Mouse (Mus musculus) cerebellum, adult 2 months (tissue): Measurements from ENCODE around the gene Bloc1s4. TPM values are rescaled to one million over a fixed set of nuclear protein-coding genes. Genes with fewer than 3 reads are reported as not detected.

Experiments used
- DNase-seq, 2 experiments: peaks; one replicate each; pipeline ENCODE4 v3.0.0; 2021
- H3K27ac ChIP-seq: fragments of 200-500 bp; 2 replicates; pipeline ENCODE4 v1.5.1; 2012; ENCODE audit warnings: low read length, control low read depth, inconsistent platforms; ENCODE audit not compliant: insufficient read depth
- H3K27me3 ChIP-seq: fragments of 200-500 bp; 2 replicates; pipeline ENCODE4 v1.6.1; 2012; ENCODE audit warnings: inconsistent platforms, mild to moderate bottlenecking, low read length, moderate library complexity; ENCODE audit not compliant: control insufficient read depth, insufficient read depth
- H3K4me1 ChIP-seq: fragments of 200-500 bp; 2 replicates; pipeline ENCODE4 v1.6.1; 2011; ENCODE audit warnings: low read length; ENCODE audit not compliant: control insufficient read depth, insufficient read depth
- H3K4me3 ChIP-seq: fragments of 200-500 bp; replicated peaks from 2 replicates; pipeline ENCODE3; 2011; ENCODE audit warnings: mild to moderate bottlenecking, low read depth, low read length, control low read depth; ENCODE audit not compliant: insufficient read depth
- CTCF ChIP-seq: fragments of 200-500 bp; IDR thresholded peaks from 2 replicates; pipeline ENCODE4 v1.5.1; 2011; ENCODE audit warnings: low read depth, mild to moderate bottlenecking, control low read depth, low read length, moderate library complexity, borderline replicate concordance; ENCODE audit not compliant: insufficient read depth
- POLR2A ChIP-seq: fragments of 200-500 bp; IDR thresholded peaks from 2 replicates; pipeline ENCODE4 v1.6.1; 2011; ENCODE audit warnings: low read length, control low read depth, borderline replicate concordance; ENCODE audit not compliant: insufficient read depth
- WGBS: fragments of 180-500 bp; shearing (Covaris S2); methylation state at CpG from one replicate; pipeline ENCODE4 v1.1.7; 2018; 5-methylcytosine and 5-hydroxymethylcytosine counted together
- polyA plus RNA-seq: library from polyadenylated mRNA; depleted of rRNA; stranded (reverse); fragments of >200 nt; gene quantifications from 2 replicates; pipeline ENCODE4 v1.2.3, GENCODE M21; 2012

Bloc1s4 gene
- polyA plus RNA-seq, 1 experiment = 27.7 TPM

DNA sequence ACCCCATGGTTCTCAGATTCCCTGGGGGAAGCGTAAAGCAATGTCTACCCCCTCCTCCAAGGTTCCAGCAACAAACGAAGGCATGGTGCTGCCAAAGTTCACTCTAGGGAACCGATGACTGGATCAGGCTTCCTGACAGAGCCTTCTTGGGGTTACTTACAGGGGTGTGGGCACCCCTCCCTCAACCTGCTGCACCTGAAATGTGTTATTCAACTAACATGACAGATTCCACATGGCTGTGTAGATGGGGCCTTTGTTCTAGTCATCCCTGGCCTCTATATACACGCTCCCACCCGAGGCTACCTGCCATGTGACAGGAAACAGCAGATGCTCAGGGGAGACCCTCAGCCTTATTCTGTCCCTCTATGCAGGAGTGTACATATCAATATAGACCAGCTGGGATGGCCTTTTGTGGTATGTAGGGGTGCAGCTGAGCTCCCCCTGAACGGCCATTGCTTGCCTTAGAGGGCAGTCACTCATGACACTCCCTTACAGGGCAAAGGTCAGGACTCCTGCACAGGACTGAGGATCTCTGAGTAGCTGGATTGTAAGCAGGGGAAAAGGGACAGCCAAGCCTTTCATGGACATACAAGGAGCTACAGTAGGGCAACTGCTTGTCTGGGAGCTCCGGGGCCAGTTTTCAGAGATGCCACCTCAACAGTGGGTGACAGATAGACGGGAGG lies 19.9 kb downstream of the Bloc1s4 start:
- H3K27me3 ChIP-seq = no peaks in the 10 kb centered on the region

DNA sequence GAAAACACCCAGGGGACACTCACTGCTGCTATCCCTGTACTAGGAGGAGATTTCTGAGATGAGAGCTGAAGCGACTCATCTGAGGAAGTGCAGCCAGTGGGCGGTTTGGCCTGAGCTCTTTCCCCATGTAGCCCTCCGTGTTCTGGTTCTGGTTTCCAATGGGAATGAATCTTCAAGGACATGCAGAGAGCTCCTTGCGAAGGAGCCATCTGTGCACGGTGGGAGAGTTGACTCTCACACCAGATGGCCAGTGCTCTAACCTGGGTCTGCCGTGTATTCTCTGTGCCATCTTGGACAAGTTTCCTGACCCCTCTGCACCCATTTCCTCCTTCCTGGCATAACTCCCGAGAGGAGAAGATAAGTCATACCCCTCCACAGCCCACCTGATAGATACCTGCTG lies 20.7 kb downstream of the Bloc1s4 start:
- TF ChIP-seq CTCF = no peak
- TF ChIP-seq POLR2A = peak; percentile 22; the same call in 1 of the 2 replicates
- H3K27ac ChIP-seq = peak overlapping the region; percentile 98
- WGBS = 10% methylated on average over 7 of the region's 7 CpGs
- peaks cover 51% of the 10 kb centered on the region for H3K4me1 ChIP-seq
- no peaks in the 10 kb centered on the region for H3K27me3 ChIP-seq
- H3K4me3 ChIP-seq = no peak overlapping the region
- peak; percentile 87 to 94 for DNase-seq

More for the DNA sequence above, 19.9 kb downstream of the Bloc1s4 start:
- no peak for TF ChIP-seq CTCF
- peak overlapping the region; percentile 98 for H3K27ac ChIP-seq
- WGBS = 45% methylated on average over 8 of the region's 8 CpGs
- no peak for DNase-seq
- peaks cover 51% of the 10 kb centered on the region for H3K4me1 ChIP-seq
- H3K4me3 ChIP-seq = no peak overlapping the region

DNA sequence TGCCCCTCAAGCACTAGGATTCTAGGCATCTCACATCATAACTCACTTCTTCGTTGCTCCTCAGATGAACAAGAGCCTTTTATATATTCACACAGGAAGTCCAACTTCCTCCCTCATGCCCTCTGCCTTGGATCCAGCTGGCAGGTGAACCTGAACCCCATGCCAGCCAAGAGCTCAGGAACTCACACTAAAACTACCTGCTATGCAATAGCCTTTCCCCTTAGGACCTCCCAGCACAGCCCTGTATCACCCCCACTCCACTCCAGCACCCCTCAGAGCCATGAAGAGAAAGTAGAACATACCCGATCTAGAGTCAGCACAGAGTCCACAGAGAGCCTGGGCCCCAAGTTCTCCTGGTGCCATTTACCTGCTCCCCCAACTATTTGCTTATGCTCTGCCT lies 21.3 kb downstream of the Bloc1s4 start:
- peaks cover 51% of the 10 kb centered on the region for H3K4me1 ChIP-seq
- no peak for TF ChIP-seq CTCF
- no peak for TF ChIP-seq POLR2A
- no peaks in the 10 kb centered on the region for H3K27me3 ChIP-seq
- no peak overlapping the region for H3K4me3 ChIP-seq
- H3K27ac ChIP-seq = peak overlapping the region; percentile 98
- peak; percentile 69 to 75 for DNase-seq
- 21% methylated on average over 2 of the region's 2 CpGs for WGBS

DNA sequence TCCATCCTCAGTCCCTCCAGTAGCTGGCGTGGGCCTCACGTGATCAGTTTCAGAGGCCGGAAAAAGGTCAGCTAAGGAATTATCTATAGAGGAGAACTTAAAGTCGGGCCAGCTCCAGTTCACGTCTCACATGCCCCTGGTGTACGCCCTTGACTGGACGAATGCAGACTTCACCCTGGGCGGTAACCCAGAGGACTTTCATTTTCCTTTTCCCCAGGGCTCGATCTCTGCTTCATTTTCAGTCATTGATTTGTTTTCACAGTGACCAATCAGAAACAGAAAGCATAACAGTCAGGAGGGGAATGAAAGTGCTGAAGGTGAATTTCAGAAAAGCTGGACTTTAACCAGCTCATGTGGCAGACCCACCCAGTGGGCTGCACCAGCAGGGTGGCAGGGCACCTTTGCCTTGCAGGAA lies 22.1 kb downstream of the Bloc1s4 start:
- H3K27me3 ChIP-seq = no peaks in the 10 kb centered on the region
- no peak overlapping the region for H3K4me3 ChIP-seq
- H3K4me1 ChIP-seq = peaks cover 47% of the 10 kb centered on the region
- 84% methylated on average over 9 of the region's 9 CpGs for WGBS
- no peak for DNase-seq
- TF ChIP-seq CTCF (no peak), POLR2A (no peak)
- H3K27ac ChIP-seq = peak overlapping the region; percentile 98; the same call in 1 of the 2 replicates

GRCm38 (mm10) chr5:36725861-36726260 lies 22.6 kb downstream of the Bloc1s4 start:
- no peak for DNase-seq
- Histone ChIP-seq H3K27ac (no peak overlapping the region), H3K4me3 (no peak overlapping the region), H3K4me1 (peaks cover 42% of the 10 kb centered on the region), H3K27me3 (no peaks in the 10 kb centered on the region)
- TF ChIP-seq CTCF (no peak), POLR2A (no peak)
- 67% methylated on average over 12 of the region's 12 CpGs for WGBS

GRCm38 (mm10) chr5:36724274-36724673 lies 24.2 kb downstream of the Bloc1s4 start:
- TF ChIP-seq CTCF (no peak), POLR2A (no peak)
- WGBS = 77% methylated on average over 7 of the region's 7 CpGs

GRCm38 (mm10) chr5:36723356-36723755 lies 25.1 kb downstream of the Bloc1s4 start:
- Histone ChIP-seq H3K27ac (no peak overlapping the region), H3K4me1 (peaks cover 25% of the 10 kb centered on the region), H3K4me3 (no peak overlapping the region), H3K27me3 (no peaks in the 10 kb centered on the region)
- WGBS = 85% methylated on average over 9 of the region's 9 CpGs
- TF ChIP-seq CTCF (no peak), POLR2A (no peak)
- DNase-seq = no peak

More at GRCm38 (mm10) chr5:36724274-36724673, 24.2 kb downstream of the Bloc1s4 start:
- Histone ChIP-seq H3K4me1 (peaks cover 32% of the 10 kb centered on the region), H3K27ac (no peak overlapping the region), H3K27me3 (no peaks in the 10 kb centered on the region), H3K4me3 (no peak overlapping the region)
- no peak for DNase-seq

DNA sequence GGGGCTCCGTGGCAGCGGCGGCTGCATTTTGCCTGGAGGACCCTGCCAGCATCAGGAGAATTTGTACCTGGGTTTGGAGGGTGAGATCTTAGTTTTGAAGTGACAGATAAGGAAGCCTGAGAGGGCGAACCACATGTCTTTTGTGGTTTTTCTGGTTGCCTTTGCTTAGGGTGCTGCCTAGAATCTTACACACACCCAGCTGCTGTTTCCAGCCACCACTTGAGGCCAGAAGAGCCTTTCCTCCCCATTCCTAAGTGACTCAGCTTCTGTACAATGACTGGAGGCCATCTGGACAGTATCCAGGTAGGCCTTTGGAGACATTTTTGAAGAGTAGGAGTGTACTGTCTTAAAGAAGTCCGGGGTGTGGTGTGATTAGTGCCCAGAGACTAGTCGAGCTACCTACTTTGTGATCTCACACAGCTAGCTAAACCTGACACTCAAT lies 26.0 kb downstream of the Bloc1s4 start:
- H3K4me3 ChIP-seq = no peak overlapping the region
- DNase-seq = no peak
- H3K27me3 ChIP-seq = no peaks in the 10 kb centered on the region
- no peak overlapping the region for H3K27ac ChIP-seq
- TF ChIP-seq POLR2A = no peak
- WGBS = 88% methylated on average over 6 of the region's 6 CpGs
- peaks cover 20% of the 10 kb centered on the region for H3K4me1 ChIP-seq
